Mouse (Mus musculus) testis, postnatal 14 days (tissue): ENCODE results near the gene St6galnac3.

Experiments used
- DNase-seq: peaks from one replicate; pipeline ENCODE4 v3.0.0; 2021; ENCODE audit warnings: low spot score

St6galnac3 gene

GRCm38 (mm10) chr3:153208186-153208585 lies 516.8 kb downstream of the St6galnac3 start:
- DNase-seq = no peak

- no peak for DNase-seq
Measured at GRCm38 (mm10) chr3:153204046-153204445, 520.9 kb downstream of the St6galnac3 start.

GRCm38 (mm10) chr3:153201835-153202234 lies 523.1 kb downstream of the St6galnac3 start:
- DNase-seq = no peak

GRCm38 (mm10) chr3:153200801-153201200 lies 524.2 kb downstream of the St6galnac3 start:
- DNase-seq = no peak

- no peak for DNase-seq
Measured at GRCm38 (mm10) chr3:153200076-153200475, 524.9 kb downstream of the St6galnac3 start.

- no peak for DNase-seq
Measured at GRCm38 (mm10) chr3:153199251-153199650, 525.7 kb downstream of the St6galnac3 start.

- DNase-seq = no peak
Measured at GRCm38 (mm10) chr3:153198514-153198913, 526.5 kb downstream of the St6galnac3 start.

GRCm38 (mm10) chr3:153193025-153193424 lies 531.9 kb downstream of the St6galnac3 start:
- no peak for DNase-seq

GRCm38 (mm10) chr3:153190742-153191141 lies 534.2 kb downstream of the St6galnac3 start:
- DNase-seq = no peak

GRCm38 (mm10) chr3:153189685-153190467 lies 535.1 kb downstream of the St6galnac3 start:
- no peak for DNase-seq

- DNase-seq = no peak
Measured at GRCm38 (mm10) chr3:153188224-153188623, 536.8 kb downstream of the St6galnac3 start.

- DNase-seq = no peak
Measured at GRCm38 (mm10) chr3:153185117-153185516, 539.9 kb downstream of the St6galnac3 start.

- no peak for DNase-seq
Measured at GRCm38 (mm10) chr3:153181242-153181641, 543.7 kb downstream of the St6galnac3 start.

GRCm38 (mm10) chr3:153176749-153177148 lies 548.2 kb downstream of the St6galnac3 start:
- DNase-seq = no peak

GRCm38 (mm10) chr3:153176325-153176724 lies 548.6 kb downstream of the St6galnac3 start:
- DNase-seq = no peak

- no peak for DNase-seq
Measured at GRCm38 (mm10) chr3:153174336-153175033, 550.5 kb downstream of the St6galnac3 start.

- DNase-seq = peak; percentile 9
Measured at GRCm38 (mm10) chr3:153173567-153173966, 551.4 kb downstream of the St6galnac3 start.

GRCm38 (mm10) chr3:153170146-153170545 lies 554.8 kb downstream of the St6galnac3 start:
- no peak for DNase-seq

GRCm38 (mm10) chr3:153169744-153170143 lies 555.2 kb downstream of the St6galnac3 start:
- DNase-seq = no peak

GRCm38 (mm10) chr3:153161676-153162075 lies 563.3 kb downstream of the St6galnac3 start:
- DNase-seq = no peak

GRCm38 (mm10) chr3:153160683-153161082 lies 564.3 kb downstream of the St6galnac3 start:
- no peak for DNase-seq

GRCm38 (mm10) chr3:153148887-153149286 lies 576.1 kb downstream of the St6galnac3 start:
- DNase-seq = no peak
